Mouse (Mus musculus) ES-Bruce4 (cell line): ENCODE measurements around the gene Camta1.

Source experiments
- CTCF ChIP-seq: IDR thresholded peaks from one replicate; pipeline ENCODE4 v1.8.1; 2011; ENCODE audit warnings: low read depth, low read length
- POLR2A ChIP-seq: IDR thresholded peaks from one replicate; pipeline ENCODE4 v1.8.1; 2011; ENCODE audit warnings: low read length; ENCODE audit not compliant: insufficient read depth

GRCm38 (mm10) chr4:151275292-151275691 lies 586.4 kb downstream of the Camta1 start:
- TF ChIP-seq POLR2A (no peak), CTCF (no peak)
